Mouse (Mus musculus): Measurements from ENCODE around the gene Bach2. TPM values are rescaled to one million over a fixed set of nuclear protein-coding genes. Genes with fewer than 3 reads are reported as not detected.

Bach2 gene
- total RNA-seq, 1 experiment from 2014 or later: 98.9 TPM

DNA sequence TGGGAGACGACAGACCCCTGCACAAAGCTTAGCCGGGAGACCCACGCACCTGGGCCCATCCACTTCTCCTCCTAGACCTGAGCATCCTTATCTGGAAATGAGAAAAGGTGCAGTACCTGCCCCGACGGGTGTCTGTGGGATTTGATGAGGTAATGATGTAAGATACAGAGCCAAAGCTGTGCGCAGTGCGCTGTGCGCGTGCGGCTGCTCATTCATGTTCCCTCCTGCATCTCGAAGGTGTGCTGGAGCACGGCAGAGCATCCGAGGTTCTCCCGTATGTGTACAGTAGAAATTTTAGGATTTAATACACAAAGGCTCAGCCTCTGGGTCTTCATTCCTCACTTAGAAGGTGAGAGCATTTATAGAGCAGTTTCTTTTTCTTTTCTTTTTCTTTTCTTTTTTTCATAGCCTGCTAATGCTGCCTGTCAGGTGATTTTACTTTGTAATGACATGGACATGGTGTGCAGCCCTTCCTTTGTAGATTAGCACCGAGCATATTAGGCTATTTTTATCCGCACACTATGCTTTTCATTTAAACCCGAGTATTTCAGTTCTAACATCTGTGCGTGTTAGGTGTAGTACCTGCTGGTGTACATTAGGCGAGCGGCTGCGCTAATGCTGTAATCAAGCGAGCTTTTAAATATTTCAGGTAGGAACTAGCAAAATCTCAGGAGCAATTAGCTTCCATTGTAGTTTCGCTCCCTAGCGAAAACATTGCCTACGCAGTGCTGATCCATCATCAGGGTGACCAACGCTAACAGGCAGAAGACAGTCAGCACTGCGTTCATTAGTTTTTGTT is 188.4 kb downstream of the Bach2 start:
- no peak for ATAC-seq (ENCODE audit: extremely low read depth, insufficient number of reproducible peaks, low FRiP score, poor library complexity, severe bottlenecking)

DNA sequence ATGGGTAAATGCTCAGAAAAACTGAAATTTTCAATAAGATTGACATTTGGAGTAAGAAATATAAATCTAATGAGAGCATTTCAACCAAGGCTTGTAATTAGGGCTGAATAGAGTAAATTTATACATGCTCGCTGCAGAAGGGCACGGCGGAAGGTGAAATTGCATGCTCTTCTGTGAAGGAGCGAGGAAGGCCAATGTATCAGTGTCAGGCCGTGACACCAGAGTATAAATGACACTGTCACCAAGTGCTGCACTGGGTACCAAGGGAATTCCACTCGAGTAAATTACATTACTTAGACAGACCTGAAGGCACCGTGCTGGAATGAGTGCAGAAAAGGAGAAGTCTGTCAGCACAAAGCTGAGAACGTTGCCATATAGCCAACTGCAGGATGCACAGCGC is 190.1 kb downstream of the Bach2 start:
- no peak for ATAC-seq (ENCODE audit: extremely low read depth, insufficient number of reproducible peaks, low FRiP score, poor library complexity, severe bottlenecking)

DNA sequence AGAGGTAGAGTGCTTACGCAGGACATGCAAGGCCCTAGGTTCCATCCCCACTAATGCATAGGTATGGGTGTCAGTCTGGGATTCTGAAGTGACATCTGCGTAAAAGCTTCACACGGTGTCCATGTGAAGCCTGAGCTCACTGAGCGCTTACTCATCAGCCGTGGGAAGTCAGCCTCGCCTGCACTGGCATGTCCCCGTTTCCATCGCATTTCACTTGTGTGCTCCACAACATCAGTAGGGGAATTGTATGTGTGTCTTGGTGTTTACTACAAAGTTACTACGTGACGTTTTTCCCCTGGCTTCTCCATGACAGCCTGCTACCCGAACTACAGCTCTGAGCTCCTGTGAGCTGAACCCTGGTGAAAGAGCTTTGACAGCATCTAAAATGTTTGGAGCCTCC is 191.5 kb downstream of the Bach2 start:
- no peak for ATAC-seq (ENCODE audit: extremely low read depth, insufficient number of reproducible peaks, low FRiP score, poor library complexity, severe bottlenecking)

DNA sequence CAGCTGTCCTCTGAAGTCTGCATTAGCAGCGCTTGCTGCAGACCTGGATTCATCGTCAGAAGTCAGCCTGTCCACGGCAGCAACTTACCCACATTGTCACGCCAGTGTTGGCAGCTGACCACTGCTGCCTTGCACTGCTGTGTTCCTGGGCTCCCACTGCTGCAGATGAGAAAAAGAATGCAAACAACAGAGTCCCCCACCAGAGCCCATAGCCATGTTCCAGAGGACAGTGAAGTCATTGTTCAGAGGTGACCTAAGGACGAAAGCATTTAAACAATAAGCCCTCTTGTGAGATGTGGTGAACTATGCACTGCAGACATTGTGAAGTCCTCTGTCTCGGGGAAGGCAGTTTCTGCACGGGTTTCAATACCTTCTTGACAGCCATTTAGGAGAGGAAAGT is 192.4 kb downstream of the Bach2 start:
- ATAC-seq (ENCODE audit: extremely low read depth, insufficient number of reproducible peaks, low FRiP score, poor library complexity, severe bottlenecking): no peak

DNA sequence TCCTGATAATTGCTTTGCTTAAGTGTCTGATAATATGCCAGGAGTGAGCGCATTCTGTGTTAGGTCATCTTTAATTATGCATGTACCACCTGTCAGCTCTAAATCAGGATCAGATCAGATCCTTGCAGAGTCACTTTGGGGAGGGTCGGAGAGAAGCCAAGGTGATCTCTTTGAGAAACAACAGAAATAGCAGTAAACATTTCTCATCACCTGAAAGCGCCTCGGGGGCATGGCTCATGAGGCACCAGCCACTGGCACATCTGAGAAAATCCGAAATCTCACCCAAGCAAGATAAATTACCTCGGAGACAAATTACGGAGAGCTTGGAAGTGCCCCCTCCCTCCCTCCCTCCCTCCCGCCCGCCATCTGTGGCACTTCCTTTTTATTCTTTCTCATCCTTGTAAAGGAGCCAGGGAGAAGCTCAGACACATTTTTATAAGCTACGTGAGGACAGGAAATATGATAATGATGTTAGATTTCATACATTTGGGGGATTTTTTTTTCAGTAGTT is 193.7 kb downstream of the Bach2 start:
- no peak for ATAC-seq (ENCODE audit: extremely low read depth, insufficient number of reproducible peaks, low FRiP score, poor library complexity, severe bottlenecking)

DNA sequence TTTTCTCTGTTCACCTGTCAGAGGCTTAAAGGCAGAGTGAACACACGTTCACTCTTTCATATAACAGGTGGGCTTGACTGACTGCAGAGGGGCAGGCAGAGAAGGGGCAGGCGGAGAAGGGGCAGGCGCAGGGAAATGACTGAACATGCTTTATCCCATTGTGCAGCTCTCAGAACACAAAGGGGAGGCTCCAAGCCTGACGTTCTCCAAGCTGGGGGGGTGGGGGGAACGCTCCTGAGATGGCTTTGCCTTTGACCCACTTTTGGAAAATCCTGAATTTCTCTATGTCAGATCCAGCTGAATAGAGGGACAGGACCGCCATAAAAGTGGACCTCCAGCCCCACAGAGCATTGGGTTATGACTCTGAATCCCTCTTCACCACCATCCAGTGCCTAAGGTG is 194.3 kb downstream of the Bach2 start:
- ATAC-seq (ENCODE audit: extremely low read depth, insufficient number of reproducible peaks, low FRiP score, poor library complexity, severe bottlenecking): no peak

DNA sequence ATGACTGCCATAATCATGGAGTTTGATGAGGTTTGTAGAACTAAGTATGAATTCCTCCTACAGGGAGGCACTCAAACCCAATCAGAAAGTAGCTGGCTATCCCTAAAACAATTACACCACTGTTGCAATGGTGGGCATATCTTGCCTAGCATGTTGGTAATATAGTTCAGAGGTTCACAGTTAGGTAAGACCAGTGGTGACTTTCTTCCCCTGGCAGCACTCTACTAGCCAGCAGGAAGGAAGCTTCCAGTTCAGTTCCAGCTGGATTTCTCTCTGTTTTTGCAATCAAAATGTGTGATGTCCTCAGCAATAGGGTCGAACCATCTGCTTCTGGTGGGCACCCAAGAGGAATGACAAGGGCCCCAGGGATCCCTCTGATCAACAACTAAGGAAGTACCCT is 196.0 kb downstream of the Bach2 start:
- ATAC-seq (ENCODE audit: extremely low read depth, insufficient number of reproducible peaks, low FRiP score, poor library complexity, severe bottlenecking): no peak

DNA sequence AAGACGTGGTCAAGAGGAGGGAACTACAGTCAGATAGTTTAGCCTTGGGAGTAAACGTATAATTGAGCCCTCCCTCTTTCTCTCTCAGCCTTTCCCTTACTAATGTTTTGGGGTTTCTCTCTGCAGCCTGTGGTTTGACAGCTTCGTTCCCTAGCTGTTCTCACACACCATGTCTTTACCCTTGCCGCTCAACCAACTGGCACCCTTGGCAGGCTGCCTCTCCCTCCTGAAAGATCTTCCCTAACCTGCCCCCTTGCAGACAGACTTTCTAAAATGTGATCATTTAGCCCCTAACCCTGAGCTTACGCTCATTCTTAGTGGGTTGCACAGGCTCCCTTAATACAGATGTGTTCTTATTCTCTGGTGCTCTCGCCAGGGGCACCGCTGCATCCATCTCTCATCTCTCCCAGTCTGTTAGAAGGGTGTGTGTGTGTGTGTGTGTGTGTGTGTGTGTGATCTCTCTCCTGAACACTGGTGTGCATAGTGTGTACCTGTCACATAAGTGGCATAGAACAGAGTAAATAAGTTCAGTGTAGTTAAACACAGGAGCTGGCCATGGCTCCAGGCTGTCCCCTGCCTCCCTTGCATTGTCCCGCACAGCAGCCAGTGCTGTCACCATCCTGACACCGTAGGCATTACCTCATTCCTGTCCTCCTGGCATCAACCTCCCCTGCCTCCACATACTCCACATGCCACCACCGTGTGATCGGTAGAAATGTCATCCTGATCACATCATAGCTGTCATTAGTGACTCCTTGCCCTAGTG is 201.6 kb downstream of the Bach2 start:
- ATAC-seq (ENCODE audit: extremely low read depth, insufficient number of reproducible peaks, low FRiP score, poor library complexity, severe bottlenecking): peak; percentile 20; the same call in 1 of the 2 replicates

DNA sequence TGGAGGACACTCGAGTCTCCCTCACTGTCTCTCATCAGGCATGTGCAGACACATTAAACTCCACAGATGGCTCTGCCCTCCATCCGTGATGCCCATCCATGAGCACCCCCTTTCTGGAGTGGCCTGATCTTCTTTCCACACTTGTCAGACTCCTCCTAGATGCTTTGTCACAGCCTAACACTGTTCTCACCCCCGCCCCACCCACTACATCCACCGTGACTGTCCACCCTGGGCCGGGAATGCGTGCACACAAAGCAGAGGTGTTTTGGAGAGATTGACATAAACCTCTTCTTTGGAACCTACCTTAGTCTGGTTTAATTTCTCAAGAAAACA is 202.1 kb downstream of the Bach2 start:
- no peak for ATAC-seq (ENCODE audit: extremely low read depth, insufficient number of reproducible peaks, low FRiP score, poor library complexity, severe bottlenecking)

DNA sequence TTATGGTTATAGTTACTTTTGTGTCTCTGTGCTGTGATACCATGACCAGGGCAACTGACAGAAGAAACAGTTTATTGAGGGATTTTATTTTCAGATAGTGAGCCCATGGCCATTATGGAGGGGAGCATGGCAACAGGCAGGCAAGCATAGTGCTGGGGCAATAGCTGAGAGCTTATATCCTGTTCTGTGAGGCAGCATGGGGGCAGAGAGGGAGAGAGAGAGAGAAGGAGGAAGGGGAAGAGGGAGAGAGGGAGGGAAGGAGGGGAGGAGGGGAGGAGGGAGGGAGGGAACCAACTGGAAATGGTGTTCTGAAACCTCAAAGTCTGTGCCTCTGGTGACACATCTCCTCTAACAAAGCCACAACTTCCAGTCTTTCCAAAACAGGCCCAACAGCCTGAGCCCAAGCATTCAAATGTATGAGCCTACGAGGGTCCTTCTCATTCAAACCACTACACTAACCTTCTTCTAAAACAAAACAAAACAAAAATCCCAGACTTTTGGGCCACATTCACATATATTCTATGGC is 206.1 kb downstream of the Bach2 start:
- ATAC-seq (ENCODE audit: extremely low read depth, insufficient number of reproducible peaks, low FRiP score, poor library complexity, severe bottlenecking): no peak

DNA sequence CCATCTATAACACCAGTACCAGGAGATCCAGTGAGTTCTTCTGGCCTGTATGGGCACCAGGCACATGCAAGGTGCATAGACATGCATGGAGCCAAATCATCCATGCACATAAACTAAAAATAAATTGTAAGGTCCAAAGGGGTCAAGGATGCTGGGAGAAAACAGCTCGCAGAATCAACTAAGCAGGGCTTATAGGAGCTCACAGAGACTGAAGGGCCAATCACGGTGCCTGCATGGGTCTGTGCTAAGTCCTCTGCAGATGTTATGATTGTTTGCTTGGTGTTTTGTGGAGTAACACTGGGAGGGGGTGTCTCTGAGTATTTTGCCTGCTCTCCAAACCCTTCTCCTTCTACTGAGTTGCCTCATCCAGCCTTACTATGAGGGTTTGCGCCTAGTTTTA is 209.2 kb downstream of the Bach2 start:
- no peak for ATAC-seq (ENCODE audit: extremely low read depth, insufficient number of reproducible peaks, low FRiP score, poor library complexity, severe bottlenecking)

DNA sequence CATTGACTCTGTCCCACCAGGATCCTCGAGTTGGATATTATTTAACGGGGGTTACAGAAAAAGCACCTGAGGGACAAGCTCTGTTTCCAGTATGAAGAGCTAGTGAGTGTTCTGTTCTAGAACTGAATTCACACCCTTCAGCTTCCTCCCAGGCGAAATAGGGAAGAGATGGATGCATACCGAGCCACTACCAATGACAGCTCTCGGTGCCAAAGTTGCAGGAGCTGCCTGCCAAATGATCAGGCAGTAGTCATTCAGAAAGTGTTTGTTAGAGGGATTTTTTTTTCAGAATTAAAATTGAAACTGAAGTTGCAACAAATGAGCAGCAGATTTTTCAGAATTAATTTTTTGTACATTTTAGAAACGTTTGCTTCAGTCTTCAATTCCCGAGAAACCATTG is 223.4 kb downstream of the Bach2 start:
- no peak for ATAC-seq (ENCODE audit: extremely low read depth, insufficient number of reproducible peaks, low FRiP score, poor library complexity, severe bottlenecking)

DNA sequence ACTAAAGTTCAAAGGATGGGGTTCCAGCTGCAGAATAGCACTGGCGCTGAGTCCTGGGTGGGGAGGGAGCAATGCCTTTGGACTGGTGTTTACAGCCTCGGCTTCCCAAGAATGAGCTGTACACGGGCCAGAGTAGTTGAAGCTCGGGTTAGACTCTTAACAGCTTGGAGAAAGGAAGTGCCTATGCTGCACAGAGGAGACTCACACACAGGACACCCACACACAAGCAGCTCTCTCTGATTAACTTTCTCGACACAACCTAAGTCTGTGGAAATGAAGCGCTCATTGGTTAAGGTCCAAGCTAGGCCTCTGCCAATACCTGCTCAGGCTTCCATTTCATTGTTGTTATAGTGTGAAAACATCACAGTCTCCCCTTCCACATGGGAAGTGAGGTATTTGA is 224.5 kb downstream of the Bach2 start:
- ATAC-seq (ENCODE audit: extremely low read depth, insufficient number of reproducible peaks, low FRiP score, poor library complexity, severe bottlenecking): no peak

DNA sequence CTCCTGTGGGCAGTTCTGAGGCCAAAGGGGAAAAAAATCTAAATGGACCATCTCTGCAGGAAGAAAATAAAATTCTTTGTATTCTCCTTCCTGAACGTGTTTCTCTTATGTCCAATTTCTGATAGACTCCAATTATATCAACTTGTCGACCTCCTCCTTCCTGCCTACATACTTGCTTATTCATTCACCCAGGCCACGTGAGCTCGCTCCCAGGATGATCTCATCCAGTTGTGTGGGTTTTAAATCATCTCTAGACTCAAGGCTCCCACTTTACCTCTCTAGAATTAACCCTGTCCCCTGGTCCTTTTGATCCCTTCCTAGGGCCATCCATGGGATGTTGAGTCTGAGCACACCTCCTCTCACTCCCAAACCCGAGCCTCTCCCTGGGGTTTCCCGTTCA is 225.9 kb downstream of the Bach2 start:
- ATAC-seq (ENCODE audit: extremely low read depth, insufficient number of reproducible peaks, low FRiP score, poor library complexity, severe bottlenecking): no peak

DNA sequence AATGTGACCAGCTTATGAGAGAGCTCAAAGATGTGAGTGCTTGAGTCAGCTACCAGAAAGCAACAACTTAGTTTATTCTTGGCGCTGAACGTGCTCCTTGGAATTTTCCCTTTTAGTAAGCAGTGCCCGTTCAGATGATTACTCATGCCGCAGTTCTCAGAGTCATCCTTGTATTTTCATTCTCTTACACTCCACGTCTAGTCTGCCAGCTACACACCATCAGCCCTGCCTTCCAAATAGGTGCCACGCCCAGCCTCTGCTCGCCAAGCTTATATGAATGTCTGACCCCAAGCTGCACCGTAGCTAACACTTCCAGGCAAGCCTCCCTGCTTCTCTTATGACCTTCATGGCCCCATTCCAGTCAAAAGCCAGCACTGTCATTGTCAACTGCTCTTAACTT is 227.4 kb downstream of the Bach2 start:
- ATAC-seq (ENCODE audit: extremely low read depth, insufficient number of reproducible peaks, low FRiP score, poor library complexity, severe bottlenecking): no peak

DNA sequence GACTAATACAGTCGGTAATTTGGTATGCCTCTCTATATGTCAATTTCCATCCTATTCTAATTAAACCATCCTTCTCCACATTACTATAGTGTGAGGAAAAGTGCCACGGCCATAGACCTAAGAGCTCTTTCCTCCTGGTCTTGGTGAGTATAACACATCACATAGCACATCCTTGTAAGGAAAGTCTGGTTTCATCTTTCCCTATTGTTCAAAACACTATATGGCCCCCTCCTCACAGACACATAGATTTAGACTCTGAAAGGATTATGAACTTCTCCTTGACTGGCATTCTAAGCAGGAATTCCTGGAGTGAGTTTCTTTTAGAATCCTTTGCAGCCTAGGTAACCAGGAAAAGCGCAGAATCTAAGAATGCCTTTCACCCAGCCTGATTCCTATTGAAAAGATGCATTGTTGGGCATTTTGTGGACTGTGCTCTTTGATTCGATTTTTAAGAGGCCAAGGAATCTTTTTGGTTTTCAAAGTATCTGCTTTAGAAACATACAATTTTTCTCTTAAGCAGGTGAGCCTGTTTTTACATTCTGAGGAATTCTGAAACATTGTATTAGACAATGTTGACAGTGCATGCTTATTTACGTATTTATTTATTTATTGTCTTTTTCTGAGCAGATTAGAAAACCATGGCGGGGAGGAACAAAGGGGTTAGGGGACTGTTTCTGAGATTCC is 239.5 kb downstream of the Bach2 start:
- ATAC-seq (ENCODE audit: extremely low read depth, insufficient number of reproducible peaks, low FRiP score, poor library complexity, severe bottlenecking): no peak

DNA sequence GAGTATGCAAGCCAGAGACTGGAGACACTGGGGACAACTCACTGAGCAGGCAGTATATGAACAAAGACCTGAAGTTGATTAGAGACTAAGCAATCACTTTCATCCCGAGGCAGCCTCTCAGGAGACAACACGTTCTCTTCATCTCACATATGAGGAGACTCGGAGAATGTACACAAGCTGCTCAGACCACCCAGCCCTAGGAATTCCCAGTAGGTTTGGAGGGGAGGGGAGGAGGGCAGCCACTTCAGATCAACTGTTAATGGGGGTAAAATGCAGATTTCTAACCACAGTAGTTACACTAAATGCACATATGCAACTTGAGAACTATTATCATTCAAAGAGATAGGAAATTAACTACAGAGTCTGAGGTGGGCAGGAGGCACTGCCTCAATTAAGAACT is 240.6 kb downstream of the Bach2 start:
- ATAC-seq (ENCODE audit: extremely low read depth, insufficient number of reproducible peaks, low FRiP score, poor library complexity, severe bottlenecking): no peak

DNA sequence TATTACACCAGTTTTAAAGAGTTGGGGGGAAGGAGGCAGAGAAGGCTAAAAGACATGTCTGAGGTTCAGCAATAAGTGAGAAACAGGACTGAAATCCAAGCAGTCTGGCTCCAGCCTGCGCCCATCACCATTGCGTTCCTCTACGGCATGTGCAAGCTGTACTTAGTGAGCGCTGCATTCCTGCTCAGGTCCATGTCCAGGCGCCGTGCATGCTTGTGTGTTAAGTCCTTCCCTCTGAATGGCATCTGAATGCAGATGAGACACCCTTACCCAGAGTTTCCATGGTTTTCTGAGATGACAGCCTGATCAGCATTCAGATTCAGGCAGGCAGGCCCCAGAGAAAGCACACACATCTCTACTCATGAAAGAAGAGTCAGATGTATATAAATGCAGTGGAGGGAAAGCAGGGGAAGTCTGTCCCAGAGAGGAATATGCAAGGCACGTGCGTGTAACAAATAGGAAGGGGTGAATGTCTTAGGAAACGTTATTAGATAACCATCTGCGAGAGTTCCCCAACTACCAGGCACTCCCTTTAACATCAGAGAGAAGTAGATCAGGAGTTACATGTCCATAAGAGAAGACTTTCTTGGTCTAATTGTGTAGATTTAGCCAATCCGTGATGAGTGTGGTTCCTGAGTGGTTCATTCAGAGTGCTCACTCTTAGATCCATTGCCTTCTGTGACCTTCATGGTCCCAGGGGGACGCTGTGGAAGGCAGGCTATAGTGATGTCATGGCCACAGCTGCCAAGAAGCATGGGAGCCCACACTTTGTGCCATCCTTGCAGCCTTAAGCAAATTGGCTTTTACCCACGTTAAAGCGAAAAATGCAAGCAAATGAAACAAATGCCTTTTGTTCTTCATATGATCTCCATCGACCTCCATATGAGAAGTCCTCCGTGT is 241.4 kb downstream of the Bach2 start:
- no peak for ATAC-seq (ENCODE audit: extremely low read depth, insufficient number of reproducible peaks, low FRiP score, poor library complexity, severe bottlenecking)

All from neutrophil, adult 5-6 weeks (primary cell).